Mouse (Mus musculus) cerebellum, adult 2 months (tissue): ENCODE measurements around the gene Tbl1xr1. TPM values are rescaled to one million over a fixed set of nuclear protein-coding genes. Genes with fewer than 3 reads are reported as not detected.

Source experiments
- DNase-seq, 2 experiments: peaks; one replicate each; pipeline ENCODE4 v3.0.0; 2021
- H3K27ac ChIP-seq: fragments of 200-500 bp; 2 replicates; pipeline ENCODE4 v1.5.1; 2012; ENCODE audit warnings: low read length, control low read depth, inconsistent platforms; ENCODE audit not compliant: insufficient read depth
- H3K27me3 ChIP-seq: fragments of 200-500 bp; 2 replicates; pipeline ENCODE4 v1.6.1; 2012; ENCODE audit warnings: inconsistent platforms, mild to moderate bottlenecking, low read length, moderate library complexity; ENCODE audit not compliant: control insufficient read depth, insufficient read depth
- H3K4me1 ChIP-seq: fragments of 200-500 bp; 2 replicates; pipeline ENCODE4 v1.6.1; 2011; ENCODE audit warnings: low read length; ENCODE audit not compliant: control insufficient read depth, insufficient read depth
- H3K4me3 ChIP-seq: fragments of 200-500 bp; replicated peaks from 2 replicates; pipeline ENCODE3; 2011; ENCODE audit warnings: mild to moderate bottlenecking, low read depth, low read length, control low read depth; ENCODE audit not compliant: insufficient read depth
- CTCF ChIP-seq: fragments of 200-500 bp; IDR thresholded peaks from 2 replicates; pipeline ENCODE4 v1.5.1; 2011; ENCODE audit warnings: low read depth, mild to moderate bottlenecking, control low read depth, low read length, moderate library complexity, borderline replicate concordance; ENCODE audit not compliant: insufficient read depth
- POLR2A ChIP-seq: fragments of 200-500 bp; IDR thresholded peaks from 2 replicates; pipeline ENCODE4 v1.6.1; 2011; ENCODE audit warnings: low read length, control low read depth, borderline replicate concordance; ENCODE audit not compliant: insufficient read depth
- WGBS: fragments of 180-500 bp; shearing (Covaris S2); methylation state at CpG from one replicate; pipeline ENCODE4 v1.1.7; 2018; 5-methylcytosine and 5-hydroxymethylcytosine counted together
- polyA plus RNA-seq: library from polyadenylated mRNA; depleted of rRNA; stranded (reverse); fragments of >200 nt; gene quantifications from 2 replicates; pipeline ENCODE4 v1.2.3, GENCODE M21; 2012

Tbl1xr1 gene
- polyA plus RNA-seq, 1 experiment, result 43.6 TPM

GRCm38 (mm10) chr3:22181026-22181425, 104.6 kb downstream of the Tbl1xr1 start:
- H3K27ac ChIP-seq, result no peak overlapping the region
- TF ChIP-seq CTCF (no peak), POLR2A (no peak)
- H3K27me3 ChIP-seq, result no peaks in the 10 kb centered on the region
- peaks cover 5% of the 10 kb centered on the region; the same call in 1 of the 2 replicates for H3K4me1 ChIP-seq
- peak in 1 of 2 experiments; percentile 54 for DNase-seq
- no peak overlapping the region for H3K4me3 ChIP-seq
- WGBS, result 96% methylated on average over 2 of the region's 2 CpGs

GRCm38 (mm10) chr3:22185265-22185664, 108.8 kb downstream of the Tbl1xr1 start:
- Histone ChIP-seq H3K4me1 (no peaks in the 10 kb centered on the region; the same call in 1 of the 2 replicates), H3K4me3 (no peak overlapping the region), H3K27ac (no peak overlapping the region), H3K27me3 (no peaks in the 10 kb centered on the region)
- TF ChIP-seq CTCF (no peak), POLR2A (no peak)
- no peak for DNase-seq
- 94% methylated on average over 4 of the region's 4 CpGs for WGBS

DNA sequence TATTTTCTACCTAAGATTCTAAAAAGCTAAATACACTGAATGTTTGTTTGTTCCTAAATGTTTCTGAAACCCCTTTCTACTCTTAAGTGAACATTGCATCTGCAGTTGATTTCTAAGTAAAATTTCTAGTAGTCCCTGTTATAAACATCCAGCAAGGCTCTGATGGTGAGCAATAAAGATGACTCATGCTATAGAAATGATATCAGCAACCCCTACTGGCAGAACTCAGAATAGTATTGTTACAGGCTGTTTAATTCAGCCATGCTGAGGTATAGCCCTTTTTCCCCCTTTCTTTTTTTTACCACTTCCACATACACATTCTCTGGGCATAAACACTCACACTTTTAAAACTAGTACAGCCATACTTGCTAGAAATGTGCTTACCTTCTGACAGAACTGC, 114.0 kb downstream of the Tbl1xr1 start:
- TF ChIP-seq POLR2A, result no peak
- peak; percentile 39; the same call in 1 of the 2 replicates for TF ChIP-seq CTCF
- DNase-seq, result peak in 1 of 2 experiments; percentile 58
- Histone ChIP-seq H3K27ac (no peak overlapping the region), H3K4me3 (no peak overlapping the region), H3K27me3 (no peaks in the 10 kb centered on the region), H3K4me1 (no peaks in the 10 kb centered on the region; the same call in 1 of the 2 replicates)

DNA sequence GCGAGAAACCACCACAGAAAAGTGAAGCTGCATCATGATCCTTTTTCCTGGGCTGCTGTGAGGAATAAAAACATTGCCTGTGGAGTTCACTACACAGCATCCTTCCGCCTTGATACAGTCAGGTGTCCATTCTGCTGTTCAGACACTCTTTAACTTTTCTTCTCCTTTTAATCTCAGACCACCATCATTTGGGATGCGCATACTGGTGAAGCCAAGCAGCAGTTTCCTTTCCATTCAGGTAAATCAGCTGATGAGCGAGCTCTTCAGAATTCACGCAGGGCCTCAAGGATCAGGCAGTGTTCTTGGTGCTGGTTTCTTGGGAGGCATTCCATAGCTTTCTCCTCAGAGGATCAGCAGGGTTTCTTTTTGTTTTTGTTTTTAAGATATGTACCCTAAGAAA, 116.5 kb downstream of the Tbl1xr1 start:
- Histone ChIP-seq H3K27me3 (no peaks in the 10 kb centered on the region), H3K4me3 (no peak overlapping the region), H3K4me1 (no peaks in the 10 kb centered on the region; the same call in 1 of the 2 replicates), H3K27ac (no peak overlapping the region)
- 94% methylated on average over 5 of the region's 5 CpGs for WGBS
- DNase-seq, result no peak
- no peak for TF ChIP-seq CTCF
- TF ChIP-seq POLR2A, result no peak

- no peaks in the 10 kb centered on the region for H3K27me3 ChIP-seq
- whole genome bisulfite sequencing, result 94% methylated on average over 7 of the region's 7 CpGs
- H3K4me3 ChIP-seq, result no peak overlapping the region
- no peaks in the 10 kb centered on the region; the same call in 1 of the 2 replicates for H3K4me1 ChIP-seq
- TF ChIP-seq POLR2A (no peak), CTCF (no peak)
- DNase-seq, result no peak
- H3K27ac ChIP-seq, result no peak overlapping the region
These were observed 117.9 kb downstream of the Tbl1xr1 start for GRCm38 (mm10) chr3:22194185-22194856.

GRCm38 (mm10) chr3:22198802-22199201, 122.3 kb downstream of the Tbl1xr1 start:
- TF ChIP-seq CTCF, result no peak
- Histone ChIP-seq H3K27me3 (no peaks in the 10 kb centered on the region), H3K27ac (no peak overlapping the region), H3K4me3 (no peak overlapping the region), H3K4me1 (no peaks in the 10 kb centered on the region)
- DNase-seq, result no peak
- 79% methylated on average over 1 of the region's 1 CpGs for WGBS

DNA sequence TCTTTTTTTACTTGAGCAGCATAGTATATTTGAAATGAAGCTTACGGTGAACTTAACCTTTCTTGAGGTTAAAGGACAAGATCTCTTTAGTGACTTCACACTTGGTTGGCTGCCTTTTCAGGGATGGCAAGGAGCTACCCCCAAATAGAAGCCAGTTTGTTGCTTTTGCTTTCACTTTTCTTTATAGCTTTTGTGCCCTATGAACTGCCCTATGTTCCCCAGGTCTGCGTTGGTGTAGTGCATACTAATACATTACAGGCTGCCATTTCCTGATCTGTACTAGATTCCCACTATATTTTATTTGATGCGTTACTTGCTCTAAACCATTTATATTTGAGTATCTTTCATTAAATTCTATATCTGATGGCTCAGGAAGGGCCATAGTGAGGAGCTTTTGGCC, 127.7 kb downstream of the Tbl1xr1 start:
- DNase-seq, result no peak
- 94% methylated on average over 3 of the region's 3 CpGs for WGBS
- no peak overlapping the region for H3K27ac ChIP-seq
- TF ChIP-seq CTCF (no peak), POLR2A (no peak)
- H3K4me3 ChIP-seq, result no peak overlapping the region
- H3K27me3 ChIP-seq, result no peaks in the 10 kb centered on the region
- no peaks in the 10 kb centered on the region for H3K4me1 ChIP-seq

DNA sequence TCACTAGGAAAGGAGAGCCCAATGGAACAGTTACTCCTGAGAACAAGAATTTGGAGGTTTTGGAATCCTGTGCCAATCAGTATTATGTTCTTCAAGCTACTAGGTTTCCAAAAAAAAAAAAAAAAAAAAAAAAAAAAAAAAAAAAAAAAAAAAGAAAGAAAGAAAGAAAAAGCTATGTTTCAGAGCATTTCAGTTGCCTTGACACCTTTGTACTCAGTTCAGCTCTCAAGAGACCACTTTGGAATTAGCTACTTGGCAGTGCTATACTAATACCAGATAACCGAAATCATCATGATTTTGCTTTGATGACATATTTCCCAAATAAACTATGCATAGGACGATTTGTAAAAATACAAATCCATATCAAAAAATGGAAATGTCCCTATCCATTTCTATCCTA, 145.1 kb downstream of the Tbl1xr1 start:
- TF ChIP-seq POLR2A, result no peak
- TF ChIP-seq CTCF, result no peak
- WGBS, result 87% methylated on average over 2 of the region's 2 CpGs
- H3K4me3 ChIP-seq, result no peak overlapping the region

More for the DNA sequence above, 145.1 kb downstream of the Tbl1xr1 start:
- Histone ChIP-seq H3K27ac (no peak overlapping the region), H3K27me3 (no peaks in the 10 kb centered on the region), H3K4me1 (no peaks in the 10 kb centered on the region)
- DNase-seq, result no peak
